Mouse (Mus musculus) kidney, embryonic 15.5 days (tissue): ENCODE results near the gene Sgsm1. TPM values are rescaled to one million over a fixed set of nuclear protein-coding genes. Genes with fewer than 3 reads are reported as not detected.

ENCODE experiments used
- ATAC-seq: fragments of 200-750 bp; cut with Nextera tagmentation; replicated peaks from 2 replicates; pipeline ENCODE4 v1.8.0; 2017; ENCODE audit warnings: moderate TSS enrichment; ENCODE audit not compliant: low FRiP score
- H3K27ac ChIP-seq: fragments of 300-500 bp; sonication (generic); 2 replicates; pipeline ENCODE4 v1.5.1; 2015; ENCODE audit warnings: mild to moderate bottlenecking, inconsistent platforms
- H3K27me3 ChIP-seq: fragments of 300-500 bp; sonication (generic); 2 replicates; pipeline ENCODE4 v1.6.1; 2015; ENCODE audit warnings: inconsistent platforms
- H3K36me3 ChIP-seq: fragments of 300-500 bp; sonication (generic); 2 replicates; pipeline ENCODE4 v1.6.1; 2015; ENCODE audit warnings: inconsistent platforms
- H3K4me1 ChIP-seq: fragments of 300-500 bp; sonication (generic); 2 replicates; pipeline ENCODE4 v1.6.1; 2015; ENCODE audit warnings: inconsistent platforms
- H3K4me2 ChIP-seq: fragments of 300-500 bp; sonication (generic); 2 replicates; pipeline ENCODE4 v1.6.1; 2015; ENCODE audit warnings: moderate library complexity, mild to moderate bottlenecking, inconsistent platforms
- H3K4me3 ChIP-seq: fragments of 300-500 bp; sonication (generic); replicated peaks from 2 replicates; pipeline ENCODE4 v1.5.1; 2015; ENCODE audit warnings: mild to moderate bottlenecking, inconsistent platforms
- H3K9ac ChIP-seq: fragments of 300-500 bp; sonication (generic); 2 replicates; pipeline ENCODE4 v1.6.1; 2015; ENCODE audit warnings: mild to moderate bottlenecking, inconsistent platforms
- H3K9me3 ChIP-seq: fragments of 300-500 bp; sonication (generic); replicated peaks from 2 replicates; pipeline ENCODE4 v1.6.1; 2016; ENCODE audit warnings: inconsistent platforms
- WGBS: fragments of 180-500 bp; shearing (Covaris S2); methylation state at CpG from one replicate; pipeline ENCODE4 v1.1.7; 2015; ENCODE audit warnings: mixed read lengths; 5-methylcytosine and 5-hydroxymethylcytosine counted together
- polyA plus RNA-seq: library from polyadenylated mRNA; unstranded; fragments of >200 nt; fragmentation: Nextera tagmentation; extraction: Ambion mirVana; gene quantifications from 2 replicates; pipeline ENCODE4 v1.2.1, GENCODE M21; 2015

The Sgsm1 gene
- polyA plus RNA-seq, 1 experiment from 2014 or later, result 6.3 TPM

DNA sequence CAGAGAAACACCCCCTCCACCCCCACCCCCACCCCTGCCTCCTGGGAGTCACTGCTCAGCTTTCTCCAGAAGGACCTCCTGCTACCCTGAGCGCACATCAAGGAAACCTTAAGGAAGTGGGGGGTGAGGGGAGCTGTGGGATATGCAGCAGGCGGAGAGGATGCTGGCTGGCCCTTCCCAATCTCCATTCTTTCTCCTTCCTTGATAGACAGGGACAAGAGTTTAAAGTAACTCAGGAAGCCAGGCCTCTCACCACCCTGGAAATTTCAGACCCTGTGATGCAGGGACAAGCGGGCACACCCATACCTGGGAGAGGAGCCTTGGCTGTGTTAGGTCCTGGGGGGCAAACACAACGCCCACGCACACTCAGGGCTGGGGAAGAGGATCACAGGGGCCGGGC is 100.3 kb downstream of the Sgsm1 start:
- Histone ChIP-seq H3K36me3 (no peaks in the 10 kb centered on the region), H3K9ac (no peak overlapping the region), H3K27me3 (no peaks in the 10 kb centered on the region), H3K4me1 (peaks cover 74% of the 10 kb centered on the region), H3K4me2 (no peak overlapping the region), H3K27ac (peak overlapping the region; percentile 86), H3K9me3 (no peaks in the 10 kb centered on the region), H3K4me3 (no peak overlapping the region)
- WGBS, result 81% methylated on average over 6 of the region's 6 CpGs
- ATAC-seq, result no peak

DNA sequence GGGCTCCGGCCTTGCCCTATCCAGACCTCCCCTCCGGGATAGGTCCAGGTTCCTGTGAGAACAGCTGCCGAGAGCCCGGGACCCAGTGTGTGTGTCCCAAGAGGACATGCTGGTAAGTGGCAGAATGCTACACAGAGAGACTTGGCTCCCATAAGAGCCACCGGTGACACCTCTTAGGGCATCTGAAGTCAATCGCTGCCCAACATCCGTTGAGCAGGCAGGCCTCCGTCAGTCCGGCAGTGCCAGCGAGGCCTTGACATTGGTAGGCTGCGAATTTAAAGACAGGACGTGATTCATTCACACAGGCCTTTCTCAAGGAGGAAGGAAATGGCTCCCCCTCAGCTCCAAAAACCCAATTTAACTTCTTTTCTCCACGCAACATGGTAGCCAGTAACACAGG is 100.7 kb downstream of the Sgsm1 start:
- no peaks in the 10 kb centered on the region for H3K9me3 ChIP-seq
- H3K9ac ChIP-seq, result no peak overlapping the region
- H3K36me3 ChIP-seq, result no peaks in the 10 kb centered on the region
- whole genome bisulfite sequencing, result 77% methylated on average over 13 of the region's 13 CpGs
- H3K4me1 ChIP-seq, result peaks cover 73% of the 10 kb centered on the region
- H3K27me3 ChIP-seq, result no peaks in the 10 kb centered on the region
- H3K27ac ChIP-seq, result peak overlapping the region; percentile 86
- H3K4me2 ChIP-seq, result no peak overlapping the region
- no peak for ATAC-seq
- H3K4me3 ChIP-seq, result no peak overlapping the region

DNA sequence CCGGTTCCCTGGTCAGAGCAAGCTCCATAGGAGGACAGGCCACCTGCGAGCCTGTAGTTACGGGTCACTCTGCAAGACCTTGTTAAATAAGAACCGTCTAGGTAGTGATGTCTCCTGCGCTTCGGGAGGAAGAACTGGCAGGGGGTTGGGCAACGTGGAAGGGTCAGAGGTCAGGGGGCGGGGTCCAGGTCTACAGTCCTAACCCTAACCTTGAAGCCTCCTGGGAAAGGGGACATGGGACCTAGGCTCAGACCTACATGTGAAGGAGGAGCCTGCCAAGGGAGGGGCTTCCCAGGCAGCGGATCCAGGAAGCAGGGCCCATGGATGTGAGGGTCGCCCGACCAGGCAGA is 101.2 kb downstream of the Sgsm1 start:
- Histone ChIP-seq H3K9me3 (no peaks in the 10 kb centered on the region), H3K27ac (peak overlapping the region; percentile 86), H3K4me2 (0 out of 2 replicates have a peak overlapping the region, but pooled peaks have one; percentile 0), H3K36me3 (no peaks in the 10 kb centered on the region), H3K9ac (no peak overlapping the region), H3K4me1 (peaks cover 69% of the 10 kb centered on the region), H3K27me3 (no peaks in the 10 kb centered on the region), H3K4me3 (no peak overlapping the region)
- ATAC-seq, result no peak; the same call in 1 of the 2 replicates
- WGBS, result 39% methylated on average over 11 of the region's 11 CpGs

DNA sequence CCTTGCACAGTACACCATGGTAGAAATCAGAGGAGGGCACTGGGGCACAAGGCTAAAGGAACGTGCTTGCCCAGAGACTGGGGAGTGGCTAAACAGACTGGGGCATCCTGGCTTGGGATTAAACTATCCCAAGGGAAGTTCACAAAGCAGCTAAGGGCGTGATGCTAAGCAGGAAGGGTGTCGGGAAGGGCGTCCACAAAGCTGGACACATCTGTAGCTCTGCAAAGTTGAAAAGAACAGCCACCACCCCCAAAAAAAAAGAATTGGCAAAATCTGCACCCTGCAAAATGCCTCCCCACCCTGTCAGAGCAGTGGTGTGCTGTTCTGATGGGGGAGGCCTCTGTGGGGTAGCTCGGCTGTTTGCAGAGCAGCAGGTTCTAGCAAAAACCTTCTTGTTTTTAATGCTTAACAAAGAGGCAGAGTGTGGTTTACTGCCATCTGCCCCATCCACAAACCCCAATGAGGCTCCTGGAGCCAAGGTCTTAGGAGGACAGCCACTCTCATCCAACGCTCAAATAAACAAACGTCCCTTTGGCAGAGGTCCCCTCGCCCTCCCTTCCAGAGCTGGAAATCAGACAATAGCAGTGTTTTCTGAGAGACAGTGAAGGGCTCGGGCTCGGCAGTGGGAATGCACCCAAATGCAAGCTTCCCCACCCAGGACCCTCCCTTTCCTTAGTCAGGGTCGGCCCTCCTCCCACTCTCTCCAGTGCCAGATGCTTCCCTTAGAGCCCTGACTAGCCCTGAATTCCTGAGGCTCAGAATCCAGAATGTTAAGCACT is 101.8 kb downstream of the Sgsm1 start:
- peaks cover 63% of the 10 kb centered on the region for H3K4me1 ChIP-seq
- H3K36me3 ChIP-seq, result no peaks in the 10 kb centered on the region
- no peak overlapping the region for H3K4me3 ChIP-seq
- no peak; the same call in 1 of the 2 replicates for ATAC-seq
- 38% methylated on average over 11 of the region's 11 CpGs for WGBS
- no peak overlapping the region for H3K9ac ChIP-seq
- peak overlapping the region; percentile 86 for H3K27ac ChIP-seq
- H3K27me3 ChIP-seq, result no peaks in the 10 kb centered on the region
- no peaks in the 10 kb centered on the region for H3K9me3 ChIP-seq
- H3K4me2 ChIP-seq, result 0 out of 2 replicates have a peak overlapping the region, but pooled peaks have one; percentile 0

DNA sequence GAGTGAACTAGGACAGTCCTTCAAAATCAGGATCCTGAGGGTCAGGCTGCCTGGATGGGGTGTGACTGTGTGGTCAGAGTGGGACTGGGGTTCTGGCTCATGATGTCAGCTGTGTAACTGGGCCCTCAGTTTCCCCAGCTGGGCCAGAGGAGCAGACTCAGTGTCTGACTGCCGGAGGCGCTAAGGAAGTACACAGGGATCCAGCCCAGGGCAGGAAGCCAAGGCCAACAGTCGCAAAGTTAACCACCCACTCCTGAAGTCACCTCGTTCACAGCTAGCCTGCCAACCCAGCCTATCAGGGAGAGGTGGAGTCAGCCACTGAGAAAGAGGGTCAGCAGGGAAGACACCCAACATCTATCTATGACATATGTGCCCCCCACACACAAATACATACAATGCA is 102.5 kb downstream of the Sgsm1 start:
- Histone ChIP-seq H3K9me3 (no peaks in the 10 kb centered on the region), H3K36me3 (no peaks in the 10 kb centered on the region), H3K27me3 (no peaks in the 10 kb centered on the region), H3K9ac (no peak overlapping the region), H3K4me3 (no peak overlapping the region), H3K27ac (peak overlapping the region; percentile 86), H3K4me2 (no peak overlapping the region), H3K4me1 (peaks cover 59% of the 10 kb centered on the region)
- ATAC-seq, result no peak
- WGBS, result 35% methylated on average over 4 of the region's 4 CpGs

DNA sequence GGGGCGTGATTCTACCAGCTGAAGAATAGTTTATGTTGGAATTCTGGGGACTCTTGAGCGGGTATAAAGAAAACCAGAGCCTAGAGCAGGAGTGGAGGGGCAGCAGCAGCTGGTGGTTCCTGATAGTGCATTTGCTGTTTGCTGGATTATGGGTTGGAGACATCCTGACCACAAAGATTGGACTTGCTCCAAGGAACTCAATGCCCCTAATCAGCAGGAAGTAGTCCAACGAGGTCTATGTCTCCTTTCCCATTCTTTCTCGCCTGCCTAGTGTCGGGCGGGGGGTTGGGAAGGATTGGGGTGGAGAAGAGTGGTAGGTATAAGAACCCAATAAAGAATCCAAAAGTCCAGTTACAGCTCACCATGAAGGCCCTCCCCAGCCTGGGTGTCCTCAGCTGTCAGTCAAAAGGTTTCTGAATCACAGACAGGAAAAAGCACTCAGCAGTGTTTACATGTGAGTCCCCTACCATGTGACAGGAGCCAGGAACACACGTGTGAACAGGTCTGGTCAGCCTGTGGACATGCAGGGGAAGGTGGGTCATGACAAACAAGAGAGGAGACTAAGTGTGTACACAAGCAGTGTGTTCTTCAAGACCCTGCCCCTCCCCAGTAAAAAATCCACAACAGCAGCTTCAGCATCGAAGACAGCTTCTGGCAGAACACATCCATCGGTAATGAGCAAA is 103.8 kb downstream of the Sgsm1 start:
- H3K36me3 ChIP-seq, result no peaks in the 10 kb centered on the region
- H3K9me3 ChIP-seq, result no peaks in the 10 kb centered on the region
- H3K4me3 ChIP-seq, result no peak overlapping the region
- no peak overlapping the region for H3K9ac ChIP-seq
- peak overlapping the region; percentile 86; the same call in 1 of the 2 replicates for H3K27ac ChIP-seq
- H3K27me3 ChIP-seq, result no peaks in the 10 kb centered on the region
- WGBS, result 55% methylated on average over 9 of the region's 9 CpGs
- H3K4me1 ChIP-seq, result peaks cover 50% of the 10 kb centered on the region
- ATAC-seq, result no peak
- H3K4me2 ChIP-seq, result no peak overlapping the region

DNA sequence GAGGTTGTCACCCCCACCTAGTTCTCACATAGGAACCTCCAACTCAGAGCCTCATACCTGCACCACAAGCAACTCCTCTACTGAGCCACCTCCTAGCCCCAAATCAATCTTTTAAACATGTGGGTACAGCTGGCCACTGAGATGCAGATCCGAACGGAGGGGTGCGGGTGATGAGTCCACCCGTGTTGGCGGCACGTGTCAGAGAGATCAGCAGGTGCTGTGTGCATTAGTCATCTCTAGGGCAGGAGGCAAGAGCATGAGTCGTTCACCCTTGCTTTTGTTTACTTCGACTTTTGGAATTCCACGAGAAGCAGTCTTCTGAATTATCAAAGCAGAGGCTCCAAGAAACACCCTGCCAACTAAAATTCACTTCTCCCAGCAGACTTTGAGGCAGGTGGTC is 106.4 kb downstream of the Sgsm1 start:
- H3K36me3 ChIP-seq, result no peaks in the 10 kb centered on the region
- H3K9me3 ChIP-seq, result no peaks in the 10 kb centered on the region
- WGBS, result 87% methylated on average over 9 of the region's 9 CpGs
- H3K4me2 ChIP-seq, result no peak overlapping the region
- H3K27ac ChIP-seq, result no peak overlapping the region
- no peak overlapping the region for H3K4me3 ChIP-seq
- peaks cover 39% of the 10 kb centered on the region for H3K4me1 ChIP-seq
- H3K9ac ChIP-seq, result no peak overlapping the region
- ATAC-seq, result no peak
- H3K27me3 ChIP-seq, result no peaks in the 10 kb centered on the region

DNA sequence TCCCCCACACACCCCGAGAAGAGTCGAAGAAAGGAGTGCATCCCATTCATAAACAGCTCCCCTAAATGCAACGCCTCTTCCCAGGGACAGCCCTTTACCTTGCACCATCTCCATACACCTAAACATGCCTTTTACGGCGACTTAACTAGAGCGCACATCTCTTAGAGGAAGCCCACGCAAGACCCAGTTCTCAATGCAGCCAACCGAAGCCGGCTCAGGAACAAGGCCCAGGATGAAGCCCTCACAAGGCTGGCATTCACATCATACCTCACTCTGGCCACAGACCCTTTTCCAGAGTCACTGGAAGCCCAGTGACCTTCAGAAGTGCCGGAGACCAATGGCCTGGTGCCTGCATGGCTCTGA is 110.8 kb downstream of the Sgsm1 start:
- Histone ChIP-seq H3K36me3 (no peaks in the 10 kb centered on the region), H3K4me2 (no peak overlapping the region), H3K9ac (no peak overlapping the region), H3K4me3 (no peak overlapping the region), H3K9me3 (no peaks in the 10 kb centered on the region), H3K27me3 (no peaks in the 10 kb centered on the region), H3K27ac (peak overlapping the region; percentile 74), H3K4me1 (peaks cover 44% of the 10 kb centered on the region)
- 81% methylated on average over 10 of the region's 10 CpGs for WGBS
- ATAC-seq, result no peak

DNA sequence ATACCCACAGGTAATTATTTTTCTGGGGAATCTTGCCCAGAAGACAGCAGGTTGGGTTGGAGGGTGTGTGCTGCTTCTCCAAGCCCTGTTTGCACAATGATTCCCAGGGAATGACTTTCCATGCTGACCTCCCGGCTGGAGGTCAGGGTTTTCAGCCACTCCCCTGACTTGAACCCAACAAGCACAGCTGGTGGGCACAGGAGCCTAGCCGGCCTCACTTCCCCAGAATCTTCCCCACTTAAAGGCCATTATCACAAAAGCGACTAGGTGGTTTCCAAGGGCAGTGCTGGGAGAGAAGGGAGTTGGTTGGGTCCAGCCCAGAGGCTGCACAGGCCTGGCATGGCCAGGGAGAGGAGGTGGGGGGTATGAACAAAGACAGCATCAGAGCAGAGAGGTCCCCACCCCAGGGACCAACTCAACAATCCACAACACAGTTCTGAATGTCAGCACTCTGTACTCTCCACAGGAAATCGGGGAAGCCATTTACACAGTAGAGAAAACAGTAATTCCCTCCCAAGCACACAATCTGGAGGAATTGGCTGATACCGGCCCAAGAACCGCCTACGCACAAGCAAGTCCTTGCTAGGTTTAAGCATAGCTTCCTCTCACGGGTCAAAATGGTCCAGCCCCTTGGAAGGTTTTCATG is 111.3 kb downstream of the Sgsm1 start:
- H3K9ac ChIP-seq, result no peak overlapping the region
- no peaks in the 10 kb centered on the region for H3K36me3 ChIP-seq
- H3K4me1 ChIP-seq, result peaks cover 44% of the 10 kb centered on the region
- no peak overlapping the region for H3K4me2 ChIP-seq
- no peak for ATAC-seq
- H3K27ac ChIP-seq, result peak overlapping the region; percentile 74
- no peak overlapping the region for H3K4me3 ChIP-seq
- H3K27me3 ChIP-seq, result no peaks in the 10 kb centered on the region
- 48% methylated on average over 8 of the region's 8 CpGs for WGBS
- no peaks in the 10 kb centered on the region for H3K9me3 ChIP-seq

DNA sequence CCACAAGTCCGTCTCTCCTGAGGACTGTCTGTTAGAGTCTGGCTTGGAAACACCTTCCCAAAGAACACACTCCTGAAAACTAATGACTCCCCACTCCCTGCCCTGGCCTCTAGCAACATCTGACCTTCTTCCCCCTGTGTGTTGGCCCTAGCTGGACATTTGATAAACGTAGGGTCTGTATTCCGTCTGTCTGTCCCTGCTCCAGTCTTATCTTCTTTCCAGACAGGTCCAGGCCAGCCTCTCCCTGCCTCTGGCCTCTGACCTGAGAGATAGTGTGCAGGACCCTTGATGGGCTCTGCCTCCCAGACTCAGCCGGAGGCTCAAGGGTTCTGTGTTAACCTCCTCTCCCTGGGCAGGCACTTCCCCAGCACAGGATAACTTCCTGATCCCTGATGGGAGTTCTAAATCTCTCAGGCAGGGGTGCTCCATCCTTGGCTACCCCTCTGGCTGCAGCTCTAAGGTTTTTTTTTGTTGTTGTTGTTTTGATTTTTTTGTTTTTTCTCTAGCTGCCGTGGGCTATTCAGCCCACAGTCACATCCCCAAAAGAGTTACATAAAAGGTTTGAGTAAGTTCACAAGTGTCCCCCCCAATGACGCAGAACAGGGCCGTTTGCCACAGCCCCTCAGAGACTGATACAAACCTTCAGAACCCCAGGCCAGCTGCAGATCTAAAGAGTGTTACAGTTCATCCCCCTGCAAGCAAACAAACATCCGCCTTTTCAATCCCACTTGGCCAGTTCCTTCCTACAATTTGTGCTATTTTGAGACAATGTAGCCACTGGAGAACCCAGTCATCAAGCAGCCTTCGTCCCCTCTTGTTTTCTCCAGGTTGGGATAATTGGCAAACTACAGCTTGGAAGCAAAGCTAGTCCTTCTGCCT is 113.4 kb downstream of the Sgsm1 start:
- 0 out of 2 replicates have a peak, but pooled peaks have one; percentile 33 for ATAC-seq

DNA sequence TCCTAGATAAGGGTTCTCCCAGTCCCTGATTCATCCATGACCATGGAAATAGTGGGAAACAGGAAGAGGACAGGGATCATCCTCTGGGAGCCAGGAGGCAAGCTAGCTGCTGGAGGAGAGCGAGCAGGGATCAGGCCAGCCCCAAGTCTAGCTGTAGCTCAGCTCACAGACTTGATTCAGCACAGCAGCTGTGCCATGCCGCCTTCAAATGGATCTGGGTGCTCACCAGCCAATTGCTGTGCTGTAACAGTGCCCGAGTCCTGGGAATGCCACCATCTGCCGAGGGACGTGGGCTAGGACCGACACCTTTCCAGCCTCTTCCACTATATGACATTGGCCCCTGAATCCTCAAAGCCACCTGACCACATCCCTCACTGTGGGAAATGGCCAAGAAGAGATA is 114.7 kb downstream of the Sgsm1 start:
- ATAC-seq, result no peak
- Histone ChIP-seq H3K27me3 (no peaks in the 10 kb centered on the region), H3K4me2 (no peak overlapping the region), H3K4me1 (peaks cover 49% of the 10 kb centered on the region), H3K4me3 (no peak overlapping the region), H3K9ac (no peak overlapping the region), H3K27ac (0 out of 2 replicates have a peak overlapping the region, but pooled peaks have one; percentile 2), H3K9me3 (no peaks in the 10 kb centered on the region), H3K36me3 (peaks cover 10% of the 10 kb centered on the region)
- 87% methylated on average over 6 of the region's 6 CpGs for WGBS

More for the DNA sequence above, 113.4 kb downstream of the Sgsm1 start:
- H3K27me3 ChIP-seq, result no peaks in the 10 kb centered on the region
- H3K9ac ChIP-seq, result no peak overlapping the region
- no peaks in the 10 kb centered on the region for H3K9me3 ChIP-seq
- no peaks in the 10 kb centered on the region for H3K36me3 ChIP-seq
- peak overlapping the region; percentile 74 for H3K27ac ChIP-seq
- H3K4me2 ChIP-seq, result no peak overlapping the region
- 44% methylated on average over 9 of the region's 9 CpGs for WGBS
- peaks cover 48% of the 10 kb centered on the region for H3K4me1 ChIP-seq
- H3K4me3 ChIP-seq, result no peak overlapping the region
